Mouse (Mus musculus) E14TG2a.4 (cell line): ENCODE measurements around the gene Gng11.

ENCODE experiments used
- CTCF ChIP-seq: conservative IDR thresholded peaks from 2 replicates; pipeline ENCODE4 v1.5.1; 2014; ENCODE audit warnings: low read length
- NANOG ChIP-seq: IDR thresholded peaks from 2 replicates; pipeline ENCODE4 v1.6.1; 2014; ENCODE audit warnings: borderline replicate concordance, low read length, mixed read lengths
- POU5F1 ChIP-seq: IDR thresholded peaks from 2 replicates; pipeline ENCODE4 v1.6.1; 2014; ENCODE audit warnings: low read length, borderline replicate concordance

DNA sequence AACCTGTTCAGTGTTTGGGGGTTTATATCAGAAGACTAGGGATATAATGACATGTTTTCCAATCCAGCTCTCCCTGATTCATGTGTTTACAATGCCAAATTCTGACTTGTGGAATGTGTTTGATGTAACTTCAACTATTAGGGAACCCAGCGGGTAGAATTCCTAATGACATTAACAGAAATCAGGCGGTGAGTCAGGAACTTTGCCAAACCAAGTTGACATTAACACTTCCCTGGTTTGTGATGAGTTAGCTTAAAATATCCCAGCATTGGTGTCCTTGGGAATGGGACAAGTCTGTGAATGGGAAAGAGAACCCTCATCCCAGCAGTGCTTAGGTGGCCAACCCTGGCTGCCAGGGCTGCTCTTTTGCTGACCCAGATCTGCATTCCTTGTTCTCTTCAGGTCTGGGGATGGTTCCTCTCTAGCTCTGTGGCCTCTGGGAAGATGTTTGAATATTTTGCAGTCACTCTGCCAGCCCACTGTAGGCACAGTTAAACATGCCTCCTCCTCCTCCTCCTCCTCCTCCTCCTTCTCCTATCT, 4.9 kb downstream of the Gng11 start:
- TF ChIP-seq CTCF (no peak), POU5F1 (no peak), NANOG (no peak)
